Comparison of ENCODE assay signal across 8 mouse cellular contexts in genomic region chr10:7866762-7867665, GRCm38 (mm10). TPM values are rescaled to one million over a fixed set of nuclear protein-coding genes. Genes with fewer than 3 reads are reported as not detected.
DNase-seq lines count a peak whose midpoint lies in the region; ATAC-seq and TF ChIP-seq lines count a peak whose summit lies in the region.

No protein-coding gene starts in this region.

- peaks cover 19% of the 10 kb centered on the region for H3K27me3 ChIP-seq in heart, postnatal 0 days (ENCODE audit: control insufficient read depth, insufficient read depth, low read length)
- peaks cover 17% of the 10 kb centered on the region for H3K27me3 ChIP-seq in neural tube, embryonic 12.5 days (replicated peaks)

- H3K36me3 ChIP-seq in heart, postnatal 0 days (replicated peaks; ENCODE audit: control insufficient read depth, insufficient read depth, low read length) = no peaks in the 10 kb centered on the region
- no peaks in the 10 kb centered on the region for H3K36me3 ChIP-seq in neural tube, embryonic 12.5 days

- peak overlapping the region; percentile 32; the same call in 1 of the 2 replicates for H3K9ac ChIP-seq in heart, postnatal 0 days (replicated peaks; ENCODE audit: low read depth, low read length)
- peak overlapping the region; percentile 53 for H3K9ac ChIP-seq in neural tube, embryonic 12.5 days

- no peak overlapping the region for H3K27ac ChIP-seq in heart, postnatal 0 days (ENCODE audit: low read depth)
- H3K27ac ChIP-seq in neural tube, embryonic 12.5 days = no peak overlapping the region

- H3K4me1 ChIP-seq in heart, postnatal 0 days (ENCODE audit: control insufficient read depth, insufficient read depth) = 0 out of 2 replicates have a peak, but pooled peaks cover 4% of the 10 kb centered on the region
- peaks cover 9% of the 10 kb centered on the region for H3K4me1 ChIP-seq in neural tube, embryonic 12.5 days

- H3K4me2 ChIP-seq in heart, postnatal 0 days (ENCODE audit: low read depth, low read length) = peak overlapping the region; percentile 67
- H3K4me2 ChIP-seq in neural tube, embryonic 12.5 days (replicated peaks) = peak overlapping the region; percentile 81

- no peak for TF ChIP-seq EP300 in heart, postnatal 0 days (IDR thresholded peaks at IDR 0.05; ENCODE audit: low read depth)

- 0 out of 2 replicates have a peak, but pooled peaks cover 2% of the 10 kb centered on the region for H3K9me3 ChIP-seq in heart, postnatal 0 days (replicated peaks; ENCODE audit: control insufficient read depth, low read length)
- H3K9me3 ChIP-seq in neural tube, embryonic 12.5 days = no peaks in the 10 kb centered on the region

- peak overlapping the region; percentile 41 for H3K4me3 ChIP-seq in heart, postnatal 0 days (ENCODE audit: low read depth, low read length)
- H3K4me3 ChIP-seq in neural tube, embryonic 12.5 days = peak overlapping the region; percentile 37

- no peak for TF ChIP-seq CTCF in heart, postnatal 0 days (IDR thresholded peaks at IDR 0.05; ENCODE audit: low read depth)

- WGBS in heart, postnatal 0 days = 18% methylated on average over 50 of the region's 50 CpGs
- WGBS in neural tube, embryonic 12.5 days = 18% methylated on average over 50 of the region's 50 CpGs

- DNase-seq in cerebellum, adult 11-12 months = peak; percentile 15
- no peak for DNase-seq in cerebellum, adult 9-10 months
- peak; percentile 26 to 34 for DNase-seq in B cell, adult 2 months
- peak; percentile 43 for DNase-seq in embryo, embryonic 9.5 days (ENCODE audit: extremely low spot score)
- DNase-seq in heart, postnatal 0 days (ENCODE audit: low spot score) = no peak
- peak; percentile 68 to 73 for DNase-seq in kidney, postnatal 4 days
- no peak for DNase-seq in yolk sac, embryonic 10.5 days (ENCODE audit: low spot score)

- ATAC-seq in heart, postnatal 0 days (ENCODE audit: insufficient read depth, low read depth) = peak; percentile 43; the same call in 1 of the 2 replicates
- peak; percentile 33; the same call in 1 of the 2 replicates for ATAC-seq in neural tube, embryonic 12.5 days (ENCODE audit: low FRiP score, low read depth)

RNA-seq across cellular contexts. Expression of gene Zc3h12d, which starts 34.7 kb away (rescaled TPM):
- 0.04 TPM in 1 of 2 replicates, not detected in the other for total RNA-seq in heart, postnatal 0 days (2014; rRNA removed; ENCODE audit: low replicate concordance)
- polyA plus RNA-seq in heart, postnatal 0 days (2015; fragmentation: Nextera tagmentation; extraction: Ambion mirVana) = 0.15 and 0.20 TPM in 2 replicates
- 0.05 and 0.09 TPM in 2 replicates for polyA plus RNA-seq in neural tube, embryonic 12.5 days (2016; fragmentation: Nextera tagmentation; extraction: Ambion mirVana)

Comparison
In these comparisons a context has a peak if more than half of its experiments do, and no peak if none do; other contexts are left out.
1. DNase-seq: peak in cerebellum, adult 11-12 months (single experiment), B cell, adult 2 months (2 of 2), embryo, embryonic 9.5 days (single experiment) and kidney, postnatal 4 days (2 of 2); none in cerebellum, adult 9-10 months (single experiment), heart, postnatal 0 days (single experiment) and yolk sac, embryonic 10.5 days (single experiment).